Mouse (Mus musculus) cerebellum, adult 18-20 months (tissue): ENCODE data around the gene Ltbr.
"Not testable (repeated sequence)": the region's sequence is repeated elsewhere in the genome, so short reads cannot be mapped to it uniquely, and the experiment has no call there.

Experiments
- DNase-seq, 2 experiments: peaks; one replicate each; pipeline ENCODE4 v3.0.0; 2021

Ltbr gene

GRCm38 (mm10) chr6:125266600-125266999 is 47.1 kb downstream of the Ltbr start:
- not testable (repeated sequence) for DNase-seq

- no peak for DNase-seq
These were observed 47.6 kb downstream of the Ltbr start for GRCm38 (mm10) chr6:125266091-125266490.

- DNase-seq, result no peak
These were observed 48.4 kb downstream of the Ltbr start for GRCm38 (mm10) chr6:125265239-125265638.

- DNase-seq, result no peak
These were observed 49.5 kb downstream of the Ltbr start for GRCm38 (mm10) chr6:125264219-125264618.

GRCm38 (mm10) chr6:125260006-125260555 is 53.6 kb downstream of the Ltbr start:
- DNase-seq, result no peak
